Mouse (Mus musculus): ENCODE results near the gene Hapln3. TPM values are rescaled to one million over a fixed set of nuclear protein-coding genes. Genes with fewer than 3 reads are reported as not detected.

Hapln3 gene
- polyA plus RNA-seq, 1 experiment = 0.10 TPM

DNA sequence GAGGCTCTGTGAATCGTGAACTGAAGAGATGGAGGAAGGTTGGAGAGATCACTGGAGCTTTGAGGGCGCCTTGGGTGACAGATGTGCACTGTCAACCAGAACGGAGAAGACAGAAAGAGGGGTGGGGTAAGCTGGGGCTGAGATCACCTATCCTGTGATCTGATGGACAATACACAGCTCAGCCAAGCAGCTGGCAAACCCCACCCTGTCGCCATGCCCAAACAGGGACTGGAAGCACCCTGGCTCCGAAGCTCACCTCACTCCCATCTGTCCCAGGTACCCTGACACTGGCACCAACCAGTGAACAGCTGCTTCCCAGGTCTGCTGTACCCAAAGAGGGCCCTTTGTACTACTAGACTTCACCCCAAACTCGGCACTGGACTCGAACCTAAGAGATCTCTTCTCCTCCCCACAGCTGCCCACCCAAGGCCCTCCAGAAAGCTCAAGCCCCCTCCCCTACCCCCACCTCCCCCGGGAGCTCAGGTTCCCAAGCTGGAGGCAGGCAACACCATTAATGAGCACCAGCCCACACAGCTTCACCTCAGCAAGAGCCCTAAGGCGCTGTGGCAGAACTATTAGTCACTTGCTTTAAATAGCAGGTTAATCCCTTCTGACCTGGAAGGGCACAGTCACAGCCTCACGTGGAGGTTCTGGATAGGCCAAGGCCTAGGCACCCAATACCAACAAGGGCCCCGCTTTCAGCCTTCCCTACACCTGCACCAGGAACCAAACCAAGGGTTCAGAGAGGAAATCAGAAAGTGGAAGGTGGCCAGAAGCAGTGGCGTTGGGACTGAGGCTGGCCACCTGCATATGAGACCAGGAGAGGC is 16.4 kb upstream of the Hapln3 start:
- Histone ChIP-seq H3ac (ENCODE audit: control insufficient read depth, insufficient read length) (no peak overlapping the region), H3K27me3 (ENCODE audit: control insufficient read depth, insufficient read depth, insufficient read length) (no peaks in the 10 kb centered on the region), H3K4me3 (peak overlapping the region; percentile 63), H3K79me2 (ENCODE audit: control insufficient read depth, insufficient read depth) (no peaks in the 10 kb centered on the region), H3K4me2 (ENCODE audit: low read depth) (peak overlapping the region; percentile 88), H3K36me3 (ENCODE audit: control insufficient read depth, insufficient read depth) (no peaks in the 10 kb centered on the region)
- TF ChIP-seq MYOG (IDR thresholded peaks at IDR 0.05; ENCODE audit: control insufficient read depth in 1 of 3, insufficient read depth in 1 of 3, insufficient read length in 2 of 3, low read depth in 2 of 3) = no peak
- no peak for TF ChIP-seq TCF3 (IDR thresholded peaks at IDR 0.05; ENCODE audit: insufficient read length, low read depth)
- TF ChIP-seq CEBPB (IDR thresholded peaks at IDR 0.05; ENCODE audit: insufficient read depth, poor library complexity, severe bottlenecking) = no peak
- no peak for TF ChIP-seq POLR2A (IDR thresholded peaks at IDR 0.05; ENCODE audit: insufficient read length, low read depth)
- TF ChIP-seq SRF (IDR thresholded peaks at IDR 0.05; ENCODE audit: control insufficient read depth, insufficient read length, low read depth) = no peak
- TF ChIP-seq TCF12 (IDR thresholded peaks at IDR 0.05; ENCODE audit: insufficient read depth, poor library complexity, severe bottlenecking) = no peak
- TF ChIP-seq USF1 (IDR thresholded peaks at IDR 0.05; ENCODE audit: low read depth) = peak; percentile 25
- peak in 1 of 3 experiments; percentile 36 for TF ChIP-seq MYOD1 (IDR thresholded peaks at IDR 0.05; ENCODE audit: control insufficient read depth in 1 of 3, insufficient read length in 2 of 3, low read depth in 2 of 3)

DNA sequence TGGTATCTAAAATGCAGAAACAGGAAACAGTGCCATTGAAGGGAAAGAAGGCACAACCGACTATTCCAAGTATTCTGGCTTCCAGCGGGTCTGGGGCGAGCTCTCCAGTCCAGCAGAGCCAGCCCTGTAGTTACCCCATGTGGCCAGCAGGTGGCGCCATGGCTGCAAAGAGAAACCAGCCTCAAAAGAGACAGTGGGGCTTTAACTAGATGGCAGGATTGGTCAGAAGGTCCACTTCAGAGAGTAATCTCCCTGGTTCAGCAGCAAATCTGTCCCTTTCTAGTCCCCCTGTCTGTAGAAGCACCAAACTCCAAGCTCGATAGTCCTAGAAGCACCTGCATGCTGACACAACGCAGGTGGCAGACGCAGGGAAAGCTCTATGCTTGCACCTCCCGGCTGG is 10.1 kb upstream of the Hapln3 start:
- Histone ChIP-seq H3K36me3 (ENCODE audit: control insufficient read depth, insufficient read depth) (no peaks in the 10 kb centered on the region), H3K79me2 (ENCODE audit: control insufficient read depth, insufficient read depth) (no peaks in the 10 kb centered on the region), H3K27me3 (ENCODE audit: control insufficient read depth, insufficient read depth, insufficient read length) (no peaks in the 10 kb centered on the region), H3K4me2 (ENCODE audit: low read depth) (no peak overlapping the region), H3K4me3 (no peak overlapping the region), H3ac (ENCODE audit: control insufficient read depth, insufficient read length) (no peak overlapping the region)
- TF ChIP-seq TCF3 (IDR thresholded peaks at IDR 0.05; ENCODE audit: insufficient read length, low read depth) (no peak), E2F4 (IDR thresholded peaks at IDR 0.05; ENCODE audit: insufficient read depth) (no peak), CEBPB (IDR thresholded peaks at IDR 0.05; ENCODE audit: insufficient read depth, poor library complexity, severe bottlenecking) (no peak), POLR2A (IDR thresholded peaks at IDR 0.05; ENCODE audit: insufficient read length, low read depth) (no peak), TCF12 (IDR thresholded peaks at IDR 0.05; ENCODE audit: insufficient read depth, poor library complexity, severe bottlenecking) (no peak), MAX (IDR thresholded peaks at IDR 0.05; ENCODE audit: low read depth) (no peak), REST (IDR thresholded peaks at IDR 0.05; ENCODE audit: insufficient read depth, insufficient read length) (no peak), USF1 (IDR thresholded peaks at IDR 0.05; ENCODE audit: low read depth) (no peak), MYOG (IDR thresholded peaks at IDR 0.05; ENCODE audit: control insufficient read depth in 1 of 3, insufficient read depth in 1 of 3, insufficient read length in 2 of 3, low read depth in 2 of 3) (no peak), POLR2AphosphoS2 (IDR thresholded peaks at IDR 0.05; ENCODE audit: insufficient read length, low read depth) (no peak), MYOD1 (IDR thresholded peaks at IDR 0.05; ENCODE audit: control insufficient read depth in 1 of 3, insufficient read length in 2 of 3, low read depth in 2 of 3) (no peak), SRF (IDR thresholded peaks at IDR 0.05; ENCODE audit: control insufficient read depth, insufficient read length, low read depth) (no peak)

DNA sequence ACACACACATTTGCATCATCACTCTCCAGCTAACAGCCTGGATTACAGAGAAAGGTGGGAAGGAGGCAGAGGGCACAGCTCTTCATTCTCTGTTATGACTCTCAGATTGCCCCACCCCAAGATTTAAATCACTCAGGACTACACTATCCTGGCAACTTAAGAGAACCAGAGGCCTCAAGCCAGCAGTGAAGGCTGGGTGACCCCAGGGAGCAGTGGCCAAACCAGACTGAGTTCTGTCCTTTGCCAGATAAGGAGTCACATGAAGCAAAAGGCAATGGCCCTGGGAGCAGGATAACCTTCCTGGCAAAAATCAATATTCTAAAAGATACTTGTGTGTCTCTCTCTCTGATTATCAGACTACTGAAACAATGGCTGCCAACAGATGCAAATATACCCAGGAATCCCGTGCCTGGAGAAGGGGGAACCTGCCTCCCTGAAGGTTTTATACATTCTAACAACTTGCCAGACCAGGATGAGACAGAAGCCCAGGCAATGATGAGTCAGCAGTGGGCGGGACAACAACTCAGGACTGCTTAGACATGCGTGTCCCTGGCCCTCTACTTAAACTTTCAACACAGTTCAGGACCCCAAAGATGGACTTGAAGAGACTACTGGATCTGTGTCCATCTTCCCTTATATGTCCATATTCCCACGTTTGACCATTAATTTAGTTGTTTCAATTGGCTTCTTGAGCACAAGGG is 9.2 kb upstream of the Hapln3 start:
- Histone ChIP-seq H3K4me3 (no peak overlapping the region), H3K36me3 (ENCODE audit: control insufficient read depth, insufficient read depth) (peaks cover 2% of the 10 kb centered on the region)
- TF ChIP-seq CEBPB (IDR thresholded peaks at IDR 0.05; ENCODE audit: insufficient read depth, poor library complexity, severe bottlenecking) = no peak
- no peak for TF ChIP-seq USF1 (IDR thresholded peaks at IDR 0.05; ENCODE audit: low read depth)
- TF ChIP-seq SRF (IDR thresholded peaks at IDR 0.05; ENCODE audit: control insufficient read depth, insufficient read length, low read depth) = no peak
- TF ChIP-seq POLR2AphosphoS2 (IDR thresholded peaks at IDR 0.05; ENCODE audit: insufficient read length, low read depth) = no peak
- TF ChIP-seq TCF12 (IDR thresholded peaks at IDR 0.05; ENCODE audit: insufficient read depth, poor library complexity, severe bottlenecking) = no peak
- TF ChIP-seq E2F4 (IDR thresholded peaks at IDR 0.05; ENCODE audit: insufficient read depth) = no peak
- TF ChIP-seq MAX (IDR thresholded peaks at IDR 0.05; ENCODE audit: low read depth) = no peak
- no peak for TF ChIP-seq MYOD1 (IDR thresholded peaks at IDR 0.05; ENCODE audit: control insufficient read depth in 1 of 3, insufficient read length in 2 of 3, low read depth in 2 of 3)

DNA sequence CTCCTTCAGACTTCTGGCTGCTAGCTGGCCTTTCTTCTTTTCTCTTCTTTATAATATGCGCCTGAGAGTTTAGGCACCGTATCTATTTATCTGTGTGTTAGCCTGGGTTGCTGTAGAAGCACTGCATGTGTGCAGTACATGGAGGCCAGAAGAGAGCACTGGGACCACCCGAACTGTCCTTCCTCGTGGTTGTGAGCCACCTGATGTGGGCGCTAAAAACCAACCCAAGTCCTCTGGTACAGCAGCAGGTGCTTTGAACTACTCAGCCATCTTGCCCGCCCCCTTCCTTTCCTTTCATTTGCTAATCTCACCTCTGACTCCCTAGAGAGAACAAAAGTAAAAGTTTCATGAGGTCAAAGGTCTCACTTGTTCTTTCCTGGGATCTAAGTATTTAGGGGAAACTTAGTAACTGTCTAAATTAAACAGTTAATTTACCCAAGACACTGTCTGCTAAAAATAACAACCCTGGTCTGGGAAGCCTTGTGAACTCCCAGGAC is 8.6 kb upstream of the Hapln3 start:
- no peak overlapping the region for H3ac ChIP-seq (ENCODE audit: control insufficient read depth, insufficient read length)
- TF ChIP-seq MAX (IDR thresholded peaks at IDR 0.05; ENCODE audit: low read depth) (no peak), POLR2AphosphoS2 (IDR thresholded peaks at IDR 0.05; ENCODE audit: insufficient read length, low read depth) (no peak), REST (IDR thresholded peaks at IDR 0.05; ENCODE audit: insufficient read depth, insufficient read length) (no peak), MYOG (IDR thresholded peaks at IDR 0.05; ENCODE audit: control insufficient read depth in 1 of 3, insufficient read depth in 1 of 3, insufficient read length in 2 of 3, low read depth in 2 of 3) (no peak), E2F4 (IDR thresholded peaks at IDR 0.05; ENCODE audit: insufficient read depth) (no peak), TCF12 (IDR thresholded peaks at IDR 0.05; ENCODE audit: insufficient read depth, poor library complexity, severe bottlenecking) (no peak), TCF3 (IDR thresholded peaks at IDR 0.05; ENCODE audit: insufficient read length, low read depth) (no peak), SRF (IDR thresholded peaks at IDR 0.05; ENCODE audit: control insufficient read depth, insufficient read length, low read depth) (no peak), MYOD1 (IDR thresholded peaks at IDR 0.05; ENCODE audit: control insufficient read depth in 1 of 3, insufficient read length in 2 of 3, low read depth in 2 of 3) (no peak), USF1 (IDR thresholded peaks at IDR 0.05; ENCODE audit: low read depth) (no peak), POLR2A (IDR thresholded peaks at IDR 0.05; ENCODE audit: insufficient read length, low read depth) (no peak)
- H3K36me3 ChIP-seq (ENCODE audit: control insufficient read depth, insufficient read depth) = peaks cover 6% of the 10 kb centered on the region
- H3K79me2 ChIP-seq (ENCODE audit: control insufficient read depth, insufficient read depth) = no peaks in the 10 kb centered on the region
- no peak overlapping the region for H3K4me2 ChIP-seq (ENCODE audit: low read depth)
- no peak overlapping the region for H3K4me3 ChIP-seq
- H3K27me3 ChIP-seq (ENCODE audit: control insufficient read depth, insufficient read depth, insufficient read length) = no peaks in the 10 kb centered on the region

More for the DNA sequence above, 9.2 kb upstream of the Hapln3 start:
- Histone ChIP-seq H3K79me2 (ENCODE audit: control insufficient read depth, insufficient read depth) (no peaks in the 10 kb centered on the region), H3K4me2 (ENCODE audit: low read depth) (no peak overlapping the region), H3ac (ENCODE audit: control insufficient read depth, insufficient read length) (no peak overlapping the region), H3K27me3 (ENCODE audit: control insufficient read depth, insufficient read depth, insufficient read length) (no peaks in the 10 kb centered on the region)

Data from myocyte (in vitro differentiated cells).